Mouse (Mus musculus): Measurements from ENCODE around the gene Bpgm. TPM values are rescaled to one million over a fixed set of nuclear protein-coding genes. Genes with fewer than 3 reads are reported as not detected.

Gene Bpgm
- polyA plus RNA-seq, 1 experiment from 2014 or later, result 76.8 TPM

DNA sequence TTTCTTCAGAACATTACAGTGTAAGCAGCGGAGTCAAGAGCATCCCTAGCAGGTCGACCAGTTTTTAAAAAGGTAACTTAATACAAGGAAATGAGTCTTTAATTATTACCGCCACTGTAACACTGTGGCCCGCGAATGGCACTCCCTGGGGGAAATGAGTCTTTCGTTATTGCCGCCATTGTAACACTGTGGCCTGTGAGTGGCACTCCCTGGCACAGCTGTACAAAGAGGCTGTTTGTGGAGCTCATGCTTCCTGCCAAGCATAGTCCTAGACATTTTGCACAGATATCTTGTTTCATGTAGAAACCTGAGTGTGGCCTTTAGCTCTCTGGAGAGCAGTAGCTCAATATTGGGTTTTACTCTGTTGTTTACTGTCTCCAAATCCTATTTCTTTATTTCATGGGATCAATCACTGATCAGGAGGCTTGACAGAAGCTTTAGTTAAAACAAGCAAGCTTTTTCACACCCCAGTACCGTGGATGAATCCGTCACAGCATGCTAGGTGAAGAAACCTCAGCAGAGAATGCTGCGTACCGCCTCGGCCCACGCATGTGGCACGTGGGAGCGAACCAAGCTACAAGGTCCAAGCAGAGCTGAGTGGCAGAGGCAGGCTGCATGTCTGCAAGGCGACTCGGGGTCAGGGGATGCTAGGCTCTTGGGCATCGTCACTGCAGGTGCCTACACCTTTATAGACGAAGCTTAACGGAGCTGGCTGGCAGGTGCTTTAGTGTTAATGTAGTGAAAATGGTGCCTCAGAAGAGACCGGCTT lies 17.5 kb downstream of the Bpgm start:
- WGBS, result 92% methylated on average over 21 of the region's 21 CpGs

GRCm38 (mm10) chr6:34495140-34495551 lies 19.1 kb downstream of the Bpgm start:
- H3K4me2 ChIP-seq (replicated peaks), result no peak overlapping the region
- H3K4me1 ChIP-seq, result peaks cover 11% of the 10 kb centered on the region; the same call in 1 of the 2 replicates
- no peaks in the 10 kb centered on the region for H3K36me3 ChIP-seq
- ATAC-seq (ENCODE audit: low FRiP score, low read depth), result no peak
- H3K9ac ChIP-seq (replicated peaks), result no peak overlapping the region
- no peak overlapping the region for H3K27ac ChIP-seq (replicated peaks)
- H3K9me3 ChIP-seq, result no peaks in the 10 kb centered on the region
- H3K27me3 ChIP-seq, result no peaks in the 10 kb centered on the region
- no peak overlapping the region for H3K4me3 ChIP-seq
- WGBS, result 77% methylated on average over 7 of the region's 7 CpGs

More for the DNA sequence above, 17.5 kb downstream of the Bpgm start:
- no peak overlapping the region for H3K4me3 ChIP-seq
- no peak for ATAC-seq (ENCODE audit: low FRiP score, low read depth)
- H3K27ac ChIP-seq (replicated peaks), result no peak overlapping the region
- H3K36me3 ChIP-seq, result peaks cover 2% of the 10 kb centered on the region
- H3K9me3 ChIP-seq, result no peaks in the 10 kb centered on the region
- no peak overlapping the region for H3K9ac ChIP-seq (replicated peaks)
- H3K27me3 ChIP-seq, result no peaks in the 10 kb centered on the region
- H3K4me2 ChIP-seq (replicated peaks), result no peak overlapping the region
- peaks cover 11% of the 10 kb centered on the region; the same call in 1 of the 2 replicates for H3K4me1 ChIP-seq

GRCm38 (mm10) chr6:34497991-34498625 lies 22.1 kb downstream of the Bpgm start:
- Histone ChIP-seq H3K9ac (replicated peaks) (no peak overlapping the region), H3K4me1 (peaks cover 13% of the 10 kb centered on the region; the same call in 1 of the 2 replicates), H3K4me3 (no peak overlapping the region), H3K36me3 (no peaks in the 10 kb centered on the region), H3K4me2 (replicated peaks) (no peak overlapping the region), H3K27ac (replicated peaks) (no peak overlapping the region), H3K27me3 (no peaks in the 10 kb centered on the region), H3K9me3 (no peaks in the 10 kb centered on the region)
- no peak for ATAC-seq (ENCODE audit: low FRiP score, low read depth)
- 79% methylated on average over 5 of the region's 5 CpGs for WGBS

DNA sequence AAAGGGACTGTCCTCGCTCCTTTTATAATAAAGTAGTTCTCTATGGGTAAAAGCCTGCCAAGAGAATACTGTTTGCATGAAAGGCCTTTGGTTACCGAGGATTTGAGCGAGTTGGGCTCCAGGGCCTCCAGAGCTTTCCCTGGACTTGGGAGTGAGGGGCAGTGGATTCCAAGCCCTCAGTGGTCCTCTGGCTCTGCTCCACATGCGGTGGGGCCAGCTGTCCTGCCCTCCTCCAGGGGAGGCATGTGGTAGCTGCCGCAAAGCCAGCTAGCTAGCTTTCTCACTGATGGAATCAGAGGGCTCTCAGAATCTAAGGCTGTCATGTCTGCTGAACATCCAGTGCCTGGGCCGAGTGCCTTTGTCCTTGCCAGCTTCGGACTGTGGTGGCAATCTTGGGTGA lies 26.3 kb downstream of the Bpgm start:
- Histone ChIP-seq H3K27ac (replicated peaks) (no peak overlapping the region), H3K27me3 (no peaks in the 10 kb centered on the region), H3K9ac (replicated peaks) (no peak overlapping the region), H3K9me3 (no peaks in the 10 kb centered on the region), H3K4me1 (peaks cover 7% of the 10 kb centered on the region; the same call in 1 of the 2 replicates), H3K4me3 (no peak overlapping the region), H3K4me2 (replicated peaks) (no peak overlapping the region), H3K36me3 (peaks cover 22% of the 10 kb centered on the region)
- no peak for ATAC-seq (ENCODE audit: low FRiP score, low read depth)
- WGBS, result 82% methylated on average over 7 of the region's 7 CpGs

DNA sequence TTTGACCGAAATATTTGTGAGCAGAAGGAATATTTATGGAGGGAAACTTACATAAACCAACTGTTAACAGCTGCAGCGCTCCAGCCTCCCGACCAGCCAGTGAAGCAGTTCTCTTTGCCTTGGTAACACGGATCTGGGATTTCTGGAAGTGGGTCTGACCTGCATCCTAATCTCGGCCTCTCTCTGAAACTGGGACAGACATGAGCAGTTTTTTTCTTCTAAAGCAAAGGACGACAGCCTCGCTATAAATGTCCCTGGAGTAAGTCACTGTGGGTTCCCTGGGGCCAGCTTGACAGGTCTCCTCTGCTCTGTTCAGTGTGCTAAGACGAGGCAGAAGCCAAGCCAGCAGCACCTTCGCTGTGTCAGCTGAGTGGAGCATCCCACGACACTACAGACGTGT lies 29.9 kb downstream of the Bpgm start:
- no peak overlapping the region for H3K4me2 ChIP-seq (replicated peaks)
- H3K4me3 ChIP-seq, result no peak overlapping the region
- WGBS, result 87% methylated on average over 11 of the region's 11 CpGs
- H3K9ac ChIP-seq (replicated peaks), result no peak overlapping the region
- no peaks in the 10 kb centered on the region for H3K27me3 ChIP-seq
- H3K36me3 ChIP-seq, result peaks cover 22% of the 10 kb centered on the region
- no peak for ATAC-seq (ENCODE audit: low FRiP score, low read depth)
- peaks cover 2% of the 10 kb centered on the region; the same call in 1 of the 2 replicates for H3K4me1 ChIP-seq
- no peak overlapping the region; the same call in 1 of the 2 replicates for H3K27ac ChIP-seq (replicated peaks)
- no peaks in the 10 kb centered on the region for H3K9me3 ChIP-seq

DNA sequence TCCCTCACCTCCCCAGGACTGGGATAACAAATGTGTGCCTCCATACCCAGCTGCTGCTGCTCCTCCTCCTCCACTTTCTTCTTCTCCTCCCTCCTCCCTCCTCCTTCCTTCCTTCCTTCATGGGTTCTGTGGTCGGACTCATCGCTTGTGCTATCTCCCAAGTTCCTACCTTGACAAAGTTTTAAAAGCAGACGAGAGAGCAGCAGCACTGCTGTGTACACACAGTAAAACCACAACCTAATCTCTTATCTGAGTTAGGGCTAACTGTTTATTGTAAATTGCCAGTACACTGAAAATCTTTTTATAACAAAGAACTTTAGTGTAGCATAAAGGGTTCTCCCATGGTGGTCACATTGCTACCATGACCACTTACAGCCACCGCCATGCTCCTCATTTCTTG lies 31.6 kb downstream of the Bpgm start:
- no peak overlapping the region for H3K4me3 ChIP-seq
- no peaks in the 10 kb centered on the region for H3K4me1 ChIP-seq
- H3K27ac ChIP-seq (replicated peaks), result no peak overlapping the region
- H3K4me2 ChIP-seq (replicated peaks), result no peak overlapping the region
- no peak overlapping the region for H3K9ac ChIP-seq (replicated peaks)
- ATAC-seq (ENCODE audit: low FRiP score, low read depth), result no peak
- 95% methylated on average over 4 of the region's 4 CpGs for WGBS
- H3K36me3 ChIP-seq, result peaks cover 22% of the 10 kb centered on the region
- H3K9me3 ChIP-seq, result no peaks in the 10 kb centered on the region
- H3K27me3 ChIP-seq, result no peaks in the 10 kb centered on the region

- H3K9ac ChIP-seq (replicated peaks), result no peak overlapping the region
- H3K27me3 ChIP-seq, result no peaks in the 10 kb centered on the region
- 93% methylated on average over 4 of the region's 4 CpGs for WGBS
- no peak overlapping the region for H3K27ac ChIP-seq (replicated peaks)
- H3K36me3 ChIP-seq, result peaks cover 22% of the 10 kb centered on the region
- H3K4me3 ChIP-seq, result no peak overlapping the region
- H3K4me2 ChIP-seq (replicated peaks), result no peak overlapping the region
- no peak for ATAC-seq (ENCODE audit: low FRiP score, low read depth)
- H3K4me1 ChIP-seq, result no peaks in the 10 kb centered on the region
- H3K9me3 ChIP-seq, result no peaks in the 10 kb centered on the region
Observed at GRCm38 (mm10) chr6:34508016-34508415, 32.0 kb downstream of the Bpgm start.

GRCm38 (mm10) chr6:34510277-34510676 lies 34.3 kb downstream of the Bpgm start:
- Histone ChIP-seq H3K27me3 (no peaks in the 10 kb centered on the region), H3K27ac (replicated peaks) (no peak overlapping the region), H3K4me3 (no peak overlapping the region), H3K9me3 (no peaks in the 10 kb centered on the region), H3K36me3 (peaks cover 8% of the 10 kb centered on the region; the same call in 1 of the 2 replicates), H3K4me1 (no peaks in the 10 kb centered on the region), H3K4me2 (replicated peaks) (no peak overlapping the region), H3K9ac (replicated peaks) (no peak overlapping the region)
- ATAC-seq (ENCODE audit: low FRiP score, low read depth), result no peak
- WGBS, result 97% methylated on average over 5 of the region's 5 CpGs

GRCm38 (mm10) chr6:34511410-34511809 lies 35.4 kb downstream of the Bpgm start:
- Histone ChIP-seq H3K4me3 (no peak overlapping the region), H3K4me2 (replicated peaks) (no peak overlapping the region), H3K27ac (replicated peaks) (no peak overlapping the region), H3K9me3 (no peaks in the 10 kb centered on the region), H3K36me3 (peaks cover 4% of the 10 kb centered on the region; the same call in 1 of the 2 replicates), H3K4me1 (no peaks in the 10 kb centered on the region), H3K9ac (replicated peaks) (no peak overlapping the region), H3K27me3 (no peaks in the 10 kb centered on the region)
- 58% methylated on average over 2 of the region's 2 CpGs for WGBS
- ATAC-seq (ENCODE audit: low FRiP score, low read depth), result 0 out of 2 replicates have a peak, but pooled peaks have one; percentile 27

- no peaks in the 10 kb centered on the region for H3K27me3 ChIP-seq
- H3K9ac ChIP-seq (replicated peaks), result no peak overlapping the region
- H3K36me3 ChIP-seq, result no peaks in the 10 kb centered on the region
- no peak overlapping the region for H3K27ac ChIP-seq (replicated peaks)
- ATAC-seq (ENCODE audit: low FRiP score, low read depth), result no peak
- no peaks in the 10 kb centered on the region for H3K9me3 ChIP-seq
- no peaks in the 10 kb centered on the region for H3K4me1 ChIP-seq
- H3K4me3 ChIP-seq, result no peak overlapping the region
- no peak overlapping the region for H3K4me2 ChIP-seq (replicated peaks)
Observed at GRCm38 (mm10) chr6:34512741-34513140, 36.7 kb downstream of the Bpgm start.

DNA sequence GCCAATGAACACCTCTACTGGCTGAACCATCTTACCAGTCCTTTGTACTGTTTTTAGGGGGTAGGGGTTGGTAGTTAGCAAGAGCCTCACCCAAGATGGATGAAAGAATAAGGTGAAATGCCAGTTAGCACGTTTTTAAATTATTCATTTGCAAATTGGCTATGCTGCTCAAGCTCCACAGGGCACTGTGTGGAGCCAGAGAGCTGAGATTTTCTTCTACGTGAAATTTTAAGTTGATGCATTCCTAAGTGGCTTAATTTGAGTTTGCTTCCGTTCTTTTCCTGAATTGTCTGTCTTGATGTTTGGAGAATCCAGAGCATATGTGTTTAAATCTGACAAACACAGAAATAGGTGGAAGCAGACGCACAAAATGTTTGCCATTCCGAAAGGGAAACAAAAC lies 38.6 kb downstream of the Bpgm start:
- Histone ChIP-seq H3K27me3 (no peaks in the 10 kb centered on the region), H3K36me3 (no peaks in the 10 kb centered on the region), H3K9ac (replicated peaks) (no peak overlapping the region), H3K4me3 (no peak overlapping the region), H3K4me1 (no peaks in the 10 kb centered on the region), H3K27ac (replicated peaks) (no peak overlapping the region), H3K9me3 (no peaks in the 10 kb centered on the region), H3K4me2 (replicated peaks) (no peak overlapping the region)
- 55% methylated on average over 5 of the region's 5 CpGs for WGBS
- ATAC-seq (ENCODE audit: low FRiP score, low read depth), result no peak

DNA sequence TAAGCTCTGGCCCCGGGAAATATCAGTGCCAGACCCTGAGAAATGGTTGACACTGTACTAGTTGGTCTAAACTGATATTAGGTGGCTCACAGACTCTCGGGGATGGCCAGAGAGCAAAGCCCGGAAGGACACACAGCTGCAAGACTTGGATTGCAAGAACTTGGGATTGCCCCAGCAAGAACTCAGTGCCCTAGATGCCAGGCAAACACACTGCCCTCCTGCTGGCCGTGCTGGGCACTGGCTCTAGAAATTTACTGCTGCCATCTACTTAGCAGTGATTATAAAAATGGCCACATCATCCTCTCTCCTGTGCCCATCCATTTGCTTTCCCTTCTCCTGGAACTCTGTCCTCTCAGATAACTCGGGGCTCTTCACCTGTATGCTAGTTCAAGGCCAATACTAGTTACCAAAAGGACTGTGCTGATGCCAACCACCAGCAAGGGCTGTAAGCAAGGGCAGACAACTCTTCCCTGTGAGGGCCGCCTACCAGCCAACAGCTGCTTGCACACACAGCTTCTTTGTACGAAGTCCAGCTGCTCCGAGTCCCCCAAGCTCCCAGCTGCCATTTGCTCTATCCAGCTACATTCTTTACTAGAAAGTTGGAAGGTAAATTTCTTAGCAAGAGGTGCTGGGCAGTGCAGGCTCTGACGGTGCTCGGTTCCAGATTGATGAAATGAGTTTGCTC lies 39.2 kb downstream of the Bpgm start:
- no peak for ATAC-seq (ENCODE audit: low FRiP score, low read depth)
- WGBS, result 70% methylated on average over 10 of the region's 10 CpGs
- no peak overlapping the region for H3K27ac ChIP-seq (replicated peaks)

More for the DNA sequence above, 39.2 kb downstream of the Bpgm start:
- H3K4me1 ChIP-seq, result no peaks in the 10 kb centered on the region
- H3K4me3 ChIP-seq, result no peak overlapping the region
- H3K4me2 ChIP-seq (replicated peaks), result no peak overlapping the region
- no peaks in the 10 kb centered on the region for H3K27me3 ChIP-seq
- no peaks in the 10 kb centered on the region for H3K36me3 ChIP-seq
- H3K9me3 ChIP-seq, result no peaks in the 10 kb centered on the region
- no peak overlapping the region for H3K9ac ChIP-seq (replicated peaks)
